Mouse (Mus musculus) 416B (cell line): ENCODE measurements around the gene Gm49368.

Experiments
- DNase-seq: peaks from one replicate; pipeline ENCODE4 v3.0.0; 2011; ENCODE audit warnings: low read depth

Gm49368 gene

DNA sequence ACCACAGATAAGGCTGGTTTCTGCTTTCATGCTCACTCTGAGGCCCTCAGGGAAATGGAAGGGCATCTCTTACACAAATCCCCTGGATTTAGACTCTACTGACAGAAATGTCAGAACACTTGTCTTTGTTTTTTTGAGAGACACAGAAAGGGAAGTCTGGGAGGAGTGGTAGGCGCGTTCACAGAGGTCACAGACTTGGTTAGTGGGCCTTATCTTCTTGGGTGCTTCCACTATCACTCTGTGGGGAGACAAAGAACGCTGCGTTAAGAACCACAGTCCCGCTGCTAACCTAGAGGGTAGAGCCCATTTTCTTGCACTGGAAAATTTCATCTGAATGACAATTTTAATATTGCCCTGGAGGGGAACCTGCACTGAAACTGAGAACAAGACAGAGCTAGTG, 69.7 kb downstream of the Gm49368 start:
- no peak for DNase-seq

DNA sequence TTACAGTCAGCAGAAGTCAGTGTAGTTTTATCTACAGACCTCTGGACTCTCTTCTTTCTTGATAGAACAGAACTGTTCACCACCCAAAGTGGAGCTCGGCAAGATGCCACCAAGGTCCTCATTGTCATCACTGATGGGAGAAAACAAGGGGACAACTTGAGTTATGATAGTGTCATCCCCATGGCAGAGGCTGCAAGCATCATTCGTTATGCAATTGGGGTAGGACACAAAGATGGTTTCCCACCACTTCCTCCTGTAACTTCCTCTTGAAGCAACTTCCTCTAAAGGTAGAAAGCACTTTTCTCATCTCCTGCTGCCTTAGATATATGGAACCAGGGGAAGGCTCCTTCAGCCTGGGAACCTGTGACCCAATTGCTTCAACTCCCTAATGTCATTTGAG, 71.1 kb downstream of the Gm49368 start:
- peak; percentile 71 for DNase-seq

- no peak for DNase-seq
These were observed 74.4 kb downstream of the Gm49368 start for GRCm38 (mm10) chr7:128136927-128137326.

DNA sequence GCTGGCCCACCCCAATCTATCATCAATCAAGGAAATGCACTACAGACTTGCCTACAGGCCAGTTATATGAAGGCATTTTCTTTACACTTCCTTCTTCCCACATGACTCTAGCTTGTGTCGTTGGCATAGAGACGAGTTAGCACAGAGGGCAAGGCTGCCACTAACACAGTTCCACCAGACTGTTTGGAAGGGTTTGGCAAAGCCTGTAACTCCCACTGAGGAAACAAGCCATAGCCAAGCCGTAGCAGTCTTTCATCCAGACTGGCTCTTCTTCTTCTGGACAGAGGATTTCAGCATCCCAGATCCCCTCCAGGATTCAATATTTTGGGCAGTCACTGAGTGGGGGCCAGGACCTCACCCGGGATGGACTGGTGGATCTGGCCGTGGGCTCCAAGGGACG, 77.1 kb downstream of the Gm49368 start:
- no peak for DNase-seq

DNA sequence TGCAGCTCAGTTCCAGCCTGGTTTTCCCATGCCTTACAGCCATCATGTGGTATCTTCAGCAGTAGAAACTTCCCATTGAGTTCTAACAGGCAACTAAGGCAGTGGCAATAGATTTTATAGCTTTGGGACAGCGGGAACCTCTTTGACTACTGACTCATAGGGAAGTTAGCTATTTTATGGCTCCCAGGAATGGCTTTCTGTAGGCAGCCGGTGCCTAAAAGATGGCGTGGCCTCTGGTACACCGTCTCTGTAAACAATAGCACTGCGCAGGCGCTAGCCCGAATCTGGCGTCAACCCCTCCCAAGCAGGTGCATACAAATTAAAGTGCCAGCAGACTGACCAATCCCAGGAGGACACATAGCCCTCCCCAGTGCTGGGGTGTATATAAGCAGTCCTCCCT, 88.5 kb downstream of the Gm49368 start:
- DNase-seq, result no peak

- DNase-seq, result no peak
These were observed 91.6 kb downstream of the Gm49368 start, which contains the start of gene Itgad for GRCm38 (mm10) chr7:128154076-128154475. TSS of gene Itgad (plus strand) at chr7:128154376.

DNA sequence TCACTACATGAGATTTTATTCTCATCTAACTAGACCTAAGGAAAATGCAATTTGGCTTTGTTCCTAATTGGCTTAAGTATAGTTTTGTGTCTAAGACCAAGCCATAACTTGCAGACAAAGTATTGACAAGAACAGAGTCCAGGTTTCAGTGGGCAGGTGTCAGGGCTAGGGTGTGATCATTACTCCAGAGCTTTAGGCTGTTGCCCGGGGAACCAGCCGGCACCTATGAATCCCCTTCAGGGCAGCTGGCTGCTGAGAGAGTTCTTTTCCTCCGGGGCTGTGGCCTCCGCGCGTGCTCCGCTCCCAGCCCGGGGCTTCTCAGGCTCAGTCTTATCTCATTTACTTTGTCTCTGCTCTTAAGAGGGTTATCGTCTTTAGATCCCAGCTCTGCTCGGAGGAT, 92.4 kb downstream of the Gm49368 start:
- no peak for DNase-seq

- peak; percentile 78 for DNase-seq
These were observed 96.3 kb downstream of the Gm49368 start for GRCm38 (mm10) chr7:128158688-128159354.

DNA sequence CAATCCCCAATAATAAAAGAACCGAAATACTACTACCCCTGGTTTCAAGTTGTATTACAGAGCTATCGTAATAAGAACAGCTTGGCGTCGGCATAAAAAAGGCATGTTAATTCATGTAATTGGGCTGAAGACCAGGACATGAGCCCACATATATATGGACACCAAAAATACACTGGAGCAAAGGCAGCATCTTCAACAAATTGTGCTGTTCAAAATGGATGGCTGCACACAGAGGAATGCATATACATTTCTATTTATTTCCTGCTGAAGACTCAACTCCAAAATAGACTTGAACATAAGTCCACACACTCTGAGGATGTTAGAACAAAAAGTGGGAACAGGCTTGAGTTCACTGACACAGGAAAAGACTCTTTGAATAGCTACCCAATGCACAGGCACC, 101.5 kb downstream of the Gm49368 start:
- no peak for DNase-seq

- no peak for DNase-seq
These were observed 103.9 kb downstream of the Gm49368 start for GRCm38 (mm10) chr7:128166391-128166790.

GRCm38 (mm10) chr7:128169996-128170395, 107.5 kb downstream of the Gm49368 start:
- DNase-seq, result no peak
